Mouse (Mus musculus) small intestine, adult 2 months (tissue): ENCODE results near the gene Fbf1.
"Not testable (repeated sequence)": the region's sequence is repeated elsewhere in the genome, so short reads cannot be mapped to it uniquely, and the experiment has no call there.

Experiments
- CTCF ChIP-seq: fragments of 200-500 bp; IDR thresholded peaks from 2 replicates; pipeline ENCODE4 v1.5.1; 2012; ENCODE audit warnings: low read depth, mild to moderate bottlenecking, control low read depth, inconsistent platforms, low read length, moderate library complexity, mixed read lengths; ENCODE audit not compliant: insufficient replicate concordance, insufficient read length; ENCODE audit errors: extremely low read depth
- POLR2A ChIP-seq: fragments of 200-500 bp; IDR thresholded peaks from 2 replicates; pipeline ENCODE4 v1.6.1; 2012; ENCODE audit warnings: low read depth, mild to moderate bottlenecking, control low read depth, inconsistent platforms, low read length, moderate library complexity

GRCm38 (mm10) chr11:116092959-116093358, 75.0 kb downstream of the Fbf1 start:
- TF ChIP-seq POLR2A, CTCF: not testable (repeated sequence)
